Mouse (Mus musculus) retina, postnatal 1 day (tissue): ENCODE measurements around the gene Tex261.

Source experiments
- DNase-seq: peaks from one replicate; pipeline ENCODE4 v3.0.0-alpha.2; 2012

Tex261 gene

GRCm38 (mm10) chr6:83756051-83756450 lies 19.6 kb downstream of the Tex261 start:
- DNase-seq: no peak

DNA sequence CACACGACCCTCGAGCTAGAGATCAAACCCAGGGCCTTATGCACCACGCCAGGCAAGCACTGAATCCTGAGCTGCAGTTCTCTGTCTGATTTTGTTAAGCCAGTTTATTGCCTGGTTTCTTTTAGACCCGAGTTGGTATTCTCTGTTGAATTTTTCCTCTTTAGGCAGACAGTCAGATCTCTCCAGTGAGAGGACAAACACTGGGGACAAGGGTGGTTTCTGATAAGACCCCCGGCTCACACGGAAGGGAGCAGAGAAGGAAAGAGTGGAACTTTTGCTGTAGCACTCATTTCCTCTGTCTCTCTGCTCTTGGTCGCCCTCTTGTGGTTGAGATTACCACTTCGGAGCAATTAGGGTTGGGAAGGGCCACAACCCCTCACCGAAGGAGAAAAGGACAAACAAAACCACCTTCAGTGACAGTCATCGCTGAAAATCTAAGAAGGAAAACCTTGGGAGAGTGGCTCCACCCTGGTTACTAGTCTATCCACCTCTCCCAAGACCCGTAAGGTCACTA lies 25.4 kb downstream of the Tex261 start:
- DNase-seq: peak; percentile 82

DNA sequence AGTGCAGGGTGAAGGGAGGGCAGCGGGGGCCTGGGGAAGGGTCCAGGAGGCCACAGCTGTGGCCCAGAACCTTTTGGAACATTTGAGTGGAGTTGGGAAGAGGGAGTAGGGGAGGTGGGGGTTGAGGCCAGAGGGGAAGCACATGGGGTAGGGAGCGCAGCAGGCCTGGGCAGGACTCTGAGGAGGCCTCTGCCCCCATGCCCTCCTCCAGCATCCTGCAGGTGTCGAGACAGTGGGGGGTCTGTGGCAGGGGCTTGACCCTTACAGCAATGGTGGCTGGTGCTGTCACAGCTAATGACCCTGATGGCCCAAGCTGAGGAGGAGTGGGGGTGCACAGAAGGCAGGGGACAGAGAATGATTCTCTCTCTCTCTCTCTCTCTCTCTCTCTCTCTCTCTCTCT lies 26.3 kb downstream of the Tex261 start:
- DNase-seq: peak; percentile 59

DNA sequence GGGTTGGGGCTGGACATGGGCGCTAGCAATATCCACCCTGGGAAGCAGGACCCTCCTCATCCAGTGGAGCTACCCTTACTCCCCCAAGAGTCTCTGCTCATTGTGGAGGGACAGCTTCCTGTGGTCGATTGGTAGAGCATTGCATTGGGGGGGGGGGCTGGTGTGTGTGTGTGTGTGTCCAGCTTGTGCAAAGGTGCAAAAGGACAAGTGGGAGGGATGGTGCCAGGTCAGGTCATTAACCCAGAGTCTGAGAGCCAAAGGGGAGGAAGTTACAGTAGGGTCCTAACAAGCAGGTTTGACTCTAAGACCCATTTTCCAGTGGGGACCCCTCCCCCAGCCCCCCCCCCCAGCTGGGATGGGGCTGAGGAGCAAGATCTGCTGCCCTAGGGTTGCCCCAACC lies 30.1 kb downstream of the Tex261 start:
- no peak for DNase-seq

- DNase-seq: no peak
Measured at GRCm38 (mm10) chr6:83744557-83744956, 31.1 kb downstream of the Tex261 start.

DNA sequence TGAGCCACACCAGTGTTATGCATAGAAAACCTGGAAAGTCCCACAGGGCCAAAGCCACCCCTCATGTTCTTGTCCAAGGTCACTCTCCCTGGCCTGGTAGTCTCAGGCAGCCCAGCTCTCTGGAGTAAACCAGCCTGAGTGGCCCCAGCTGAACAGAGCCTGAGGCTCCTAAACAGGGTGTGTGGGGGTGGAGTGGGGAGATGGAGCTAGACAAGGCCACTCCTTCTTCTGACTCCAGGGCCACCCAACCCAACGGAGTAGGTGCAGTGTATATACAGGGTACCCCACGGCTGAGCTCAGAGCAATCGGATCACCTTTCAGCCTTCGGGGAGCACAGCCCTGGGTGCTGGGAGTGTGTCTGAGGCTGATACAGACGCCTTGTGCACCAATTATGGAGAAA lies 31.5 kb downstream of the Tex261 start:
- no peak for DNase-seq

DNA sequence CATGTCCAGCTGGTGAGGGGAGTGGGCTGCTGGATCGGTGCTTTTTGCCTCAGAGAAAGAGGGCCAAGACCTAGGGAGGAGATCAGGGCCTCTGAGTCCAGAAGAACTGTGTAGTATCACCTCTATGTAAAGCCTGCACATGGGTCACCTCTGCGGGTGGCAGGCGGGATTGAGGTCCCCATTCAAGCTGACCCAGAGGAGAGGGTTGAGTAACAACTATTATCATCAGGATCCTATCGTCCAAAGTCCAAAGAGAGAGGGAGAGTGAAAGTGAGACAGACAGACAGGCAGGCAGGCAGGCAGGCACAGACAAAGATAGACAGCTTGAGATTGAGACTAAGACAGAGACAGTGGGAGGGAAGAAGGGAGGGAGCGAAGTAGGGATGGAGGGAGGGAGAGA lies 32.4 kb downstream of the Tex261 start:
- no peak for DNase-seq

DNA sequence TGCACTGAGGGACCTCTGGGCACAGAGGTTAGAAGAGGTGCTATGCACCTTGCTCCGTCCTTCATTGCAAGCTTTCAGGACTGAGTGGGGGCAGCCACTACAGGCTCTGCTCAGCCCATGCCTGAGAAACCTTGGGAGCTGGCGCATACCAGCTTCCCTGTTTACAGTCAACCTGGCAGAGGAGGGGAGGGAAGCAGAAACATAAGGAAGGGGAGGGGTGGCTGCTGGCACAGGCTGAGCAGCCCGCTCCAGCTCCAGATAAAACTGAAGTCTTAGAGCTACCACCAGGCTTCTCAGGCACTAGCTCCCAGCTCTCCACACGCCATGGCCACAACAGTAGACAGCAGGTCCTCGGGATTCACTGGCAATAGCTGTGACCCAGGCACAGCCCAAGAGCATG lies 32.9 kb downstream of the Tex261 start, which contains the start of gene Atp6v1b1:
Atp6v1b1 (plus strand) TSS at position 230 of the 400 bp plus-strand sequence.
- no peak for DNase-seq

DNA sequence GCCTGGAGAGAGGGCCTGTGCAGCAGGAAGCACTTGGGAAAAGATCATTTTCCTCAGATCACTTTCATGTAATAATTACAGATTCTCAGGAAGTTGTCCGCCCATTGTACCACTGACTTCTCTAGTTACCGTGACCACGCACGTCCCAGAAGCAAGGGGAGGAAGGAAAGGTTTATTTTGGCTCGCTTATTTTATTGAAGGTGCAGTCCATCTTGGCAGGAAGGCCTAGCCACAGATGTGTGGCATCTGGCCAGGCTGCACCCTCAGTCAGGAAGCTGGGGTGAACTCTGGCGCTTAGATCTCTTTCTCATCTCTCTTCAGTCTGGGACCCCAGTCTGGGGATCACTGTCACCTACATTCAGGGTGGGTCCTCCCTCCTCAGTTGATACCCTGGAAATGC lies 37.0 kb downstream of the Tex261 start:
- DNase-seq: no peak

DNA sequence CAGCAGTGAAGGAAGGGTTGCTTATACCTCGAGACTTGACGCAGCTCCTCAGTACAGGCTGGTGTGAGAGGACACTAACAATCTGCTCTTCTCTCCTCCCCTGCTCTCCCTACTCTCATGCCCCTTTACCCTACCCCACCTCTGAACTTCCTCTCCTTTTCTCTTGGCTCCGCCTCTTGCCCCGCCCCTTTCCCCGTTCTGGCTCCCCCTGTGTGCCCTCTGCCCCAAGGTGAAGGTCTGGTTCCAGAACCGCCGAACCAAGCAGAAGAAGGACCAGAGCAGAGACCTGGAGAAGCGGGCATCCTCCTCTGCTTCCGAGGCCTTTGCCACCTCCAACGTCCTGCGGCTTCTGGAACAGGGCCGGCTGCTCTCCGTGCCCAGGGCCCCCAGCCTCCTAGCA lies 38.3 kb downstream of the Tex261 start:
- no peak for DNase-seq

DNA sequence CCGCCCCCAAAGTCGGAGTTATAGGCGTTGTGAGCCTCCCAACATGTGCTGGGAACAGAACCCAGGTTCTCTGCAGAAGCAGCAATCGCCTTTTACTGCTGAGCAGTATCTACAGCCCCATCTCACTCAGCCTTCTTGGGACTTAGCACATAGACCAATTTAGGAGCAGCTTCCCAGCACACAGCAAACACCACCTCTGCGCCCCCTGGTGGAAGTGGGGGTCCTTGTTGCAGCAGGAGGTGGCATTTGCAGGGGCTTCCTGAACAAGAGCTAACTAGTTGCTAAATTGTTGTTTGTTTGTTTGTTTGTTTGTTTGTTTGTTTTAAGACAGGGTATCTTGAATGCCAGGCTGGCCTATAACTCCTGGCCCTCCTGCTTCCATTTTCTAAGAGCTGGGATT lies 44.5 kb downstream of the Tex261 start:
- peak; percentile 84 for DNase-seq

GRCm38 (mm10) chr6:83729350-83729970 lies 46.2 kb downstream of the Tex261 start:
- no peak for DNase-seq

DNA sequence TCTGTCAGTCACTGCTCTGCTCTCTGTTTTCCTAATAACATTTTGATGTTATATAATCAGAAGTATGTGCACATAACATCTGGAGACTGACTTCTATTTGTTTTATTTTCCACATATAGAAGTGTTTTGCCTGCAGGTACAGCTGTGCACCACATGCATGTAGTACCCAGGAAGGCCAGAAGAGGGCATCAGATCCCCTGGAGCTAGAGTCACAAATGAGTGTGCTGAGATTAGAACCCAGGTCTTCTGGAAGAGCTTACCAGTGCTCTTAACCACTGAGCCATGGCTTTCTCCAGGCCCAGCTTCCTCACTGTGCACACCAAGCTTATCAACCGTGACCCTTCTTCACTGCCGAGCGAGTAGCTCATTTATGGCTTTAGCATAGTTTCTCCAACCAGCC lies 47.1 kb downstream of the Tex261 start:
- DNase-seq: no peak

- peak; percentile 62 for DNase-seq
Measured at GRCm38 (mm10) chr6:83727178-83727577, 48.4 kb downstream of the Tex261 start.

GRCm38 (mm10) chr6:83722526-83722925 lies 53.1 kb downstream of the Tex261 start:
- DNase-seq: peak; percentile 63
